Mouse (Mus musculus): ENCODE results near the gene Ddx5. TPM values are rescaled to one million over a fixed set of nuclear protein-coding genes. Genes with fewer than 3 reads are reported as not detected.

Ddx5 gene
- polyA plus RNA-seq (2015; fragmentation: Nextera tagmentation; extraction: Ambion mirVana): 200 and 214 TPM in 2 replicates

GRCm38 (mm10) chr11:106788775-106789459 is at the start of gene Ddx5, which contains the start of gene Cep95:
Gene Ddx5, minus strand, starts transcription at chr11:106789185.
Gene Cep95, plus strand, starts transcription at chr11:106789252.

GRCm38 (mm10) chr11:106779388-106780088 is 9.4 kb downstream of the Ddx5 start, which contains the start of gene Polg2:
Gene Polg2, minus strand, starts transcription at chr11:106779537.

DNA sequence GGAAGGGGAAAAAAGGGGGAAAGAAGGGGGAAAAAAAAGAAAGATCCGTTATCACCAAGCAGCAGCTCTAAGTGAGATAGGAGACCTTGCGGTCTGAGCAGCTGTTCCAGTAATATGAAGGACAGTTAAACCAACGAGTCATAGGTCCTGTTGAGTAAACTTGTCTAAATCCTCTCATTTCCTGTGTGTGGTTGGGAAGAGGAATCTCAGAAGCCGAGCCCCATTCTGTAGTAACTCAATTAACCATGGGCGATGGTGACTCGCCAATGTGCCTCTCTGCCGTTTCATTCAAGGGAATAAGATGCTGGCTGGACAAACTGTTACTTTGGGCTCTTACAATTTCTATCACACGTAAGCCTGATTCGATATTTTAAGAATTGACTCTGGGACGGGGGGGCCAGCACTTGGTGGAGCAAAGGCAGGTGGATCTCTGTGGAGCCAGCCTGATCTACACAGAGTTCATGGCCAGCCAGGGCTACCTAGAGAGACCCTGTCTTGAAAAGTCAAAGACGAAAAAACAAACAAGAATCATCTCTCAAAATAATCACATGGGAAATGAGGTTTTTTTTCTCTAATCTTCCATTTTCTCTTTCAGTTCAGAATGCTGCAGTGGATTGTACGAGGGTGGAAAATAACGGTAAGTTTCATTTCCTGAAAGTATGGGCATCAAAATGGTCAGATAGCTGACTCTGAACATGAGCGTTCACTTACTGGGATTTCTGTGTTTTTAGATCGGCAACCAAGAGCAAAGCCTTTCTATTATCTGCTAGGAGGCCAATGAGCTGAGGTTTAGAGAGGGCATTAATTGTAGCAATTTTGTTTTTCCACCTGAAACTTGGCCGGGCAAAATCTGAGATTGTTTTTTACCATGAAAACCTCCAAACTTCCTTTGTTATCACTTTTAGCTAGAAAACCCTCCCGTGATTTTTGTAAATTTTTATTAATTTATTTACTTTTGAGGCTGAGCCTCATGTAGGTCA is 37.7 kb downstream of the Ddx5 start, which contains the start of gene Milr1:
Gene Milr1, plus strand, starts transcription at position 188 of the 980 bp plus-strand sequence.

DNA sequence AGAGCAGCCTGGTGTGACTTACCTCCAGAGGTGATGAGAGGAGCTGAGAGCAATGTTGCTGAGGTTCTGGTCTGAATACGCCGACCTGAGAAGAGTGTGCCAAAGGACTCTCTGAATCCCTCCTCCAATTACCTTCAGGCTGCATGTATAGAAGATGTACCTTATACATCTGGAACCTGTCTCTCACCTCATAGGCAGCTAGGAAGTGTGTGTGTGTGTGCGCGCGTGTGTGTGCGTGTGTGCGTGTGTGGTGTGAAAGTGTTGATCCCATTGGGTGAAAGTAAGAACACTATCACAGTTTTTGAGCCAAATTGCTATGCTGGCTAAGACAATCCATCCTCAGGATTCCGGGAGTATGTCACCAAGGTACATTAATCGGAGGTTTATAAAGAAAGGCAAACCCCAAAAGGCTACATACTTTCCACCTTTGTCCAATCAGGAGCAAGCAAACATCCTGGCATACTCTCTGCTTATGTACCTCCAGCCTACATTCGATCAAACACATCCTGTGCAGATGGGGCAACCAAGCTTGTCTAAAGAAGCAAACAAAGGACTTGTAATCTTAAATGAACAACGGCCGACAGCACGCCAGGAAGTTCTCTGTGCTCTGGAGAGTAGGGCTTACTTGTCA is 38.7 kb downstream of the Ddx5 start, which contains the start of gene Pecam1:
Gene Pecam1, minus strand, starts transcription at position 508 of the 631 bp plus-strand sequence.

Other genes starting within 250 kb of the Ddx5 start
- 6.1 and 6.7 TPM in 2 replicates for gene Tex2, start 175.8 kb downstream of the Ddx5 start, polyA plus RNA-seq (2015; fragmentation: Nextera tagmentation; extraction: Ambion mirVana)
- gene Pecam1, start 38.6 kb downstream of the Ddx5 start, polyA plus RNA-seq (2015; fragmentation: Nextera tagmentation; extraction: Ambion mirVana): 20.4 and 23.7 TPM in 2 replicates
- gene Milr1, start 38.0 kb downstream of the Ddx5 start, polyA plus RNA-seq (2015; fragmentation: Nextera tagmentation; extraction: Ambion mirVana): 7.9 and 12.2 TPM in 2 replicates
- 7.1 and 7.8 TPM in 2 replicates for gene Polg2, start 9.6 kb downstream of the Ddx5 start, polyA plus RNA-seq (2015; fragmentation: Nextera tagmentation; extraction: Ambion mirVana)
- gene Cep95, start 67 bp upstream of the Ddx5 start, polyA plus RNA-seq (2015; fragmentation: Nextera tagmentation; extraction: Ambion mirVana): 10.7 and 14.1 TPM in 2 replicates
- gene Smurf2, start 131.5 kb upstream of the Ddx5 start, polyA plus RNA-seq (2015; fragmentation: Nextera tagmentation; extraction: Ambion mirVana): 5.4 and 6.8 TPM in 2 replicates
- 210 and 218 TPM in 2 replicates for gene Kpna2, start 210.4 kb upstream of the Ddx5 start, polyA plus RNA-seq (2015; fragmentation: Nextera tagmentation; extraction: Ambion mirVana)
- gene 1810010H24Rik, start 236.5 kb upstream of the Ddx5 start, polyA plus RNA-seq (2015; fragmentation: Nextera tagmentation; extraction: Ambion mirVana): 2.3 TPM in 2 replicates

All from spleen, postnatal 0 days (tissue).